Mouse (Mus musculus): Measurements from ENCODE around the gene 9930021J03Rik. TPM values are rescaled to one million over a fixed set of nuclear protein-coding genes. Genes with fewer than 3 reads are reported as not detected.

Gene 9930021J03Rik
- total and polyA plus RNA-seq, 2 experiments: 4.3 to 8.8 TPM

DNA sequence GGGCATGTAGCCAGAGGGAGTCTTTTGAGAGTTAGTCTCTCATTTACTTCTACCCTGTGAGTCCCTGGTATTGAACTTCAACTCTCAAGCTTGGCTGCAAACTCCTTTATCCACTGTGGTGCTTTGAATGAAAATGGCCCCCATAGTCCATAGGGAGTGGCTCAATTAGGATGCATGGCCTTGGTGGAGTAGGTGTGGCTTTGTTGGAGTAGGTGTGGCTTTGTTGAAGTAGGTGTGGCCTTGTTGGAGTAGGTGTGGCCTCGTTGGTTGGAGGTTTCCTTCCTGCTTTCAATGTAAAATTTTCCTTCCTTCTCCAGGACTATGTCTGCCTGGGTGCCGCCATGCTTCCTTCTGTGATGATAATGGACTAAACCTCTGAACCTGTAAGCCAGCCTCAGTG is 25.1 kb upstream of the 9930021J03Rik start:
- no peak for DNase-seq (ENCODE audit: extremely low read depth, low read depth, low spot score)
- H3K36me3 ChIP-seq (ENCODE audit: control insufficient read depth, insufficient read depth, low read length): no peaks in the 10 kb centered on the region
- no peak overlapping the region for H3K27ac ChIP-seq (replicated peaks; ENCODE audit: insufficient read depth, low read depth, low read length)
- 73% methylated on average over 2 of the region's 2 CpGs for WGBS
- H3K4me1 ChIP-seq (ENCODE audit: control insufficient read depth, insufficient read depth, low read length): no peaks in the 10 kb centered on the region
- TF ChIP-seq POLR2A (IDR thresholded peaks at IDR 0.05; ENCODE audit: extremely low read depth, insufficient read depth, low read length) (no peak), CTCF (IDR thresholded peaks at IDR 0.05; ENCODE audit: low read depth, low read length) (no peak)
- H3K79me2 ChIP-seq (ENCODE audit: control insufficient read depth, insufficient read depth, low read length): no peaks in the 10 kb centered on the region
- H3K4me3 ChIP-seq (ENCODE audit: insufficient read depth, low read depth, low read length): no peak overlapping the region
- no peaks in the 10 kb centered on the region for H3K27me3 ChIP-seq (ENCODE audit: control insufficient read depth, insufficient read depth, low read length)
- H3K9ac ChIP-seq (ENCODE audit: low read depth, low read length): no peak overlapping the region

DNA sequence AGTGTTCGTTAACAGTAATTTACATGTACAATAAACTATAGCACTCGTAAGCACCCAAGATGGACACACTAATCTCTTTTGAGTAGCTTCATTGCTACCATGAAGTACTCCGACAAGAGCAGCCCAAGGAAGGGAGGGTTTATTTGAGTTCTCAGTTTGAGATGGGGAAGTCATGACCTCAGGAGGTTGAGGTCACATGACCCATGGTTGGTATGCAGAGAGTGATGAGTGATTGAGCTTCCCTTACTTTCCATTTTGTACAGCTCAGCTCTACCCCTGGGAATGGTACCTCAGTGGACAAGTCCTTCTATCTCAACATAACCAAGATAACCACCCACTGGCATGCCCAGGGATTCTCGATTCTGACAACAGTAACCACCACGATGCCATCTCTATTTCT is 22.8 kb upstream of the 9930021J03Rik start:
- H3K9ac ChIP-seq (ENCODE audit: low read depth, low read length): no peak overlapping the region
- no peak for DNase-seq (ENCODE audit: extremely low read depth, low read depth, low spot score)
- no peaks in the 10 kb centered on the region for H3K36me3 ChIP-seq (ENCODE audit: control insufficient read depth, insufficient read depth, low read length)
- no peaks in the 10 kb centered on the region for H3K27me3 ChIP-seq (ENCODE audit: control insufficient read depth, insufficient read depth, low read length)
- TF ChIP-seq CTCF (IDR thresholded peaks at IDR 0.05; ENCODE audit: low read depth, low read length) (no peak), POLR2A (IDR thresholded peaks at IDR 0.05; ENCODE audit: extremely low read depth, insufficient read depth, low read length) (no peak)
- H3K79me2 ChIP-seq (ENCODE audit: control insufficient read depth, insufficient read depth, low read length): no peaks in the 10 kb centered on the region
- no peak overlapping the region for H3K4me3 ChIP-seq (ENCODE audit: insufficient read depth, low read depth, low read length)
- 81% methylated on average over 5 of the region's 5 CpGs for WGBS
- H3K27ac ChIP-seq (replicated peaks; ENCODE audit: insufficient read depth, low read depth, low read length): no peak overlapping the region
- H3K4me1 ChIP-seq (ENCODE audit: control insufficient read depth, insufficient read depth, low read length): peaks cover 3% of the 10 kb centered on the region; the same call in 1 of the 2 replicates

DNA sequence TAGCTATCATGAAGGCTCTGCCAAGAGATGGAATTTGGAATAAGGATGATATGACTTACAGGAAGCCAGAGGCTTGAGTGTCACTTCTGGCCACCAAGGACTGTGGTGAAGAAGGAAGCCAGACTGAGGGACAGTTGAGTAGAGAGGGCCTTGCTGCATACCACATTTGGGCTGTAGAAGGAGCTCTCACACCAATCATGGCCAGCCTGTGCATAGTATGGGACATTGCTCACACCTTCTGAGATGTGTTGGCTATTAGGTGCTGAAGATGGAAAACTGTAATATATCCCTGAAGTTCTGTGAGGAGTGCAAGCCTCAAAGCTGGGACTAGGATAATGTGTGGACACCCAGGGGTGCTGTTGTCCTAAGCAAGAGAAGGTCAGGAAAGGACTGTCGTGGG is 20.9 kb upstream of the 9930021J03Rik start:
- WGBS: 82% methylated on average over 1 of the region's 1 CpGs
- Histone ChIP-seq H3K9ac (ENCODE audit: low read depth, low read length) (no peak overlapping the region), H3K4me3 (ENCODE audit: insufficient read depth, low read depth, low read length) (no peak overlapping the region), H3K36me3 (ENCODE audit: control insufficient read depth, insufficient read depth, low read length) (no peaks in the 10 kb centered on the region), H3K79me2 (ENCODE audit: control insufficient read depth, insufficient read depth, low read length) (no peaks in the 10 kb centered on the region), H3K4me1 (ENCODE audit: control insufficient read depth, insufficient read depth, low read length) (peaks cover 6% of the 10 kb centered on the region; the same call in 1 of the 2 replicates), H3K27ac (replicated peaks; ENCODE audit: insufficient read depth, low read depth, low read length) (no peak overlapping the region), H3K27me3 (ENCODE audit: control insufficient read depth, insufficient read depth, low read length) (no peaks in the 10 kb centered on the region)
- peak; percentile 65 for TF ChIP-seq CTCF (IDR thresholded peaks at IDR 0.05; ENCODE audit: low read depth, low read length)
- no peak for TF ChIP-seq POLR2A (IDR thresholded peaks at IDR 0.05; ENCODE audit: extremely low read depth, insufficient read depth, low read length)
- DNase-seq (ENCODE audit: extremely low read depth, low read depth, low spot score): no peak

DNA sequence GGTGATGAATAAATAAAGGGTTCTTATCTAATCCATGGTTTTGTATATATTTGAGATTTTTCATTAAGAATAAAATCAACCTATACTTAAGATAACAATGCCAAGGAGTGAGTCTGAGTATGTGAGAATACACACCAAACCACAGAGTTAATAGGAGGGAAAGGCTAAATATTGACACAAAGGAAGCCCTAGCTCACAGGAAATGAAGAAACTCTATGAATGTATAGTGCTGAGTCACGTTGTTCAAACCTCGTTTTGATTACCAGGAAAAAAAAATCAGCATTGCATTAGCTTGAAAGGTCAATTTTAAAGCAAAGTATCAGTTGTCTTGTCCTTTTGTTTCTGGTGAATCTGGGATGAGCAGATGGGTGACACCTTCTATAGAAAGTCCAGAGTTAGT is 19.2 kb upstream of the 9930021J03Rik start:
- 47% methylated on average over 2 of the region's 2 CpGs for WGBS
- Histone ChIP-seq H3K9ac (ENCODE audit: low read depth, low read length) (no peak overlapping the region), H3K4me1 (ENCODE audit: control insufficient read depth, insufficient read depth, low read length) (peaks cover 6% of the 10 kb centered on the region; the same call in 1 of the 2 replicates), H3K4me3 (ENCODE audit: insufficient read depth, low read depth, low read length) (no peak overlapping the region), H3K27me3 (ENCODE audit: control insufficient read depth, insufficient read depth, low read length) (no peaks in the 10 kb centered on the region), H3K27ac (replicated peaks; ENCODE audit: insufficient read depth, low read depth, low read length) (no peak overlapping the region), H3K79me2 (ENCODE audit: control insufficient read depth, insufficient read depth, low read length) (no peaks in the 10 kb centered on the region), H3K36me3 (ENCODE audit: control insufficient read depth, insufficient read depth, low read length) (no peaks in the 10 kb centered on the region)
- no peak for TF ChIP-seq POLR2A (IDR thresholded peaks at IDR 0.05; ENCODE audit: extremely low read depth, insufficient read depth, low read length)
- TF ChIP-seq CTCF (IDR thresholded peaks at IDR 0.05; ENCODE audit: low read depth, low read length): no peak
- DNase-seq (ENCODE audit: extremely low read depth, low read depth, low spot score): no peak

DNA sequence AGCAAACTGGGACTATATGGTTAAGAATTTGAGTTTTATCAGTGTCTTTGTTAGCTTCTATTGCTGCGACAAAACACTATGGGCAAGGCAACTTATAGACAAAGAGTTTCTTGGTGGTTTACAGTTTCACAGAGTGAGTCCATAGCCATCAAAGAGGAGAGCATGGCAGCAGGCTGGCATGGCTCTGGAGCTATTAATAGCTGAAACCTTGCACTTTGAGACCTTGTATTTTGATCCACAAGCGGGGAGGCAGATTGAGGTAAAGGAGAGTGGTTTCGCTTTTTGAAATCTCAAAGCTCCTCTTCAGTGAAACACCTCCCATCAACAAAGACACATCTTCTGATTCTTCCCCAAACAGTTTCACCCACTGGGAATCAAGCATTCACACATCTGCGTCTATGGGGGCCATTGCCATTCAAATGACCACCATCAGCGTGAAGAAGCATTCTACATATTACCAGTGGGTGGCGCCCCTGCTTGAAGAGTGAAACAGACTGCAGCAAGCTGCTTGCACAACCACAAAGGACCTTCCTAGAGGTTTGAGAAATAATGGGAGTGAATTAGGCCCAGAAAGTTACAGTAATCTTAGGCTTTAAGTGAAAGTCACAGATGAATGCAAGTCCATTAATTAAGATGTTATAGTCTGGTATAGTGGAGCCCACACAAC is 18.4 kb upstream of the 9930021J03Rik start:
- H3K4me1 ChIP-seq (ENCODE audit: control insufficient read depth, insufficient read depth, low read length): peaks cover 6% of the 10 kb centered on the region; the same call in 1 of the 2 replicates

DNA sequence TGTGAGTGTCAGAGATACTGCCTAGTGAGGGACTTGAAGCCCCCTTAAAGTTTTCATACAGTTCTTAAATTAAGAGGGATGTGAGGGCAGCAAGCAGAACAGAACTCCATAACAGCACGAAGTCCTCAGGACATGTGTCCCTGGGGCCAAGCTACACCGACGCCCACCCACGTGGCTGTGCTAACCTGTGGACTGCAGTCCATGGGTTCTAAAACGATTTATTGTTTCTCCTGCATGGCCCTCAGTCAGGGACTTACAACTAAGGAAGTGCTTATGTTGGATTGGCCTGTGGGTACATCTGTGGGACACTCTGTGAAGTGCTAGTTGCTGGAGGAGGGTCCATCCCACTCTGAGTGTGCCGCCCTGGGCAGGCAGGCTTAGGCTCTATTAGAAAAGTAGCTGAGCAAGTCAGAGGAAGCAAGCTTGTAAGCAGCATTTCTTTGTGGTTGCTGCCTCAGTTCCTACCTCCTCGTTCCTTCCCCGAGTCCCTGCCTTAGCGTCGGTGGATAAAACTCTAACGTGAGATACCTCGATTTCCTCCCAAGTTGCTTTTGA is 17.7 kb upstream of the 9930021J03Rik start:
- Histone ChIP-seq H3K27me3 (ENCODE audit: control insufficient read depth, insufficient read depth, low read length) (no peaks in the 10 kb centered on the region), H3K36me3 (ENCODE audit: control insufficient read depth, insufficient read depth, low read length) (no peaks in the 10 kb centered on the region), H3K27ac (replicated peaks; ENCODE audit: insufficient read depth, low read depth, low read length) (peak overlapping the region; percentile 25), H3K4me1 (ENCODE audit: control insufficient read depth, insufficient read depth, low read length) (peaks cover 6% of the 10 kb centered on the region; the same call in 1 of the 2 replicates), H3K4me3 (ENCODE audit: insufficient read depth, low read depth, low read length) (no peak overlapping the region), H3K9ac (ENCODE audit: low read depth, low read length) (no peak overlapping the region), H3K79me2 (ENCODE audit: control insufficient read depth, insufficient read depth, low read length) (no peaks in the 10 kb centered on the region)
- TF ChIP-seq CTCF (IDR thresholded peaks at IDR 0.05; ENCODE audit: low read depth, low read length) (no peak), POLR2A (IDR thresholded peaks at IDR 0.05; ENCODE audit: extremely low read depth, insufficient read depth, low read length) (no peak)
- whole genome bisulfite sequencing: 50% methylated on average over 12 of the region's 12 CpGs
- peak; percentile 64 for DNase-seq (ENCODE audit: extremely low read depth, low read depth, low spot score)

More for the DNA sequence above, 18.4 kb upstream of the 9930021J03Rik start:
- peak; percentile 83 for DNase-seq (ENCODE audit: extremely low read depth, low read depth, low spot score)
- Histone ChIP-seq H3K27me3 (ENCODE audit: control insufficient read depth, insufficient read depth, low read length) (no peaks in the 10 kb centered on the region), H3K79me2 (ENCODE audit: control insufficient read depth, insufficient read depth, low read length) (no peaks in the 10 kb centered on the region), H3K4me3 (ENCODE audit: insufficient read depth, low read depth, low read length) (peak overlapping the region; percentile 63), H3K27ac (replicated peaks; ENCODE audit: insufficient read depth, low read depth, low read length) (peak overlapping the region; percentile 71), H3K36me3 (ENCODE audit: control insufficient read depth, insufficient read depth, low read length) (no peaks in the 10 kb centered on the region), H3K9ac (ENCODE audit: low read depth, low read length) (peak overlapping the region; percentile 68)
- 26% methylated on average over 6 of the region's 6 CpGs for WGBS
- no peak for TF ChIP-seq POLR2A (IDR thresholded peaks at IDR 0.05; ENCODE audit: extremely low read depth, insufficient read depth, low read length)
- TF ChIP-seq CTCF (IDR thresholded peaks at IDR 0.05; ENCODE audit: low read depth, low read length): peak; percentile 69
